Mouse (Mus musculus) MEL (cell line): Measurements from ENCODE around the gene Pnpt1.

Experiments used
- CTCF ChIP-seq, 3 experiments: IDR thresholded peaks in 2 of 3; conservative IDR thresholded peaks in 1 of 3; 2 replicates each; pipeline ENCODE4 v1.5.1; 2011 to 2012; ENCODE audit warnings: low read length in 3 of 3, low read depth in 2 of 3, mild to moderate bottlenecking in 2 of 3, improper control_type of control experiment in 1 of 3, inconsistent platforms in 1 of 3, mixed read lengths in 1 of 3, moderate library complexity in 1 of 3; ENCODE audit not compliant: control insufficient read depth in 1 of 3, insufficient read depth in 1 of 3, poor library complexity in 1 of 3, severe bottlenecking in 1 of 3
- GATA1 ChIP-seq: IDR thresholded peaks from 2 replicates; pipeline ENCODE4 v1.6.1; 2011; ENCODE audit warnings: low read depth, low read length, improper control_type of control experiment
- JUND ChIP-seq: IDR thresholded peaks from 2 replicates; pipeline ENCODE4 v1.6.1; 2011; ENCODE audit warnings: low read depth, mild to moderate bottlenecking, improper control_type of control experiment, low read length
- POLR2A ChIP-seq, 2 experiments: IDR thresholded peaks; 2 replicates each; pipeline ENCODE4 v1.6.1; 2011 to 2012; ENCODE audit warnings: low read length in 2 of 2, mild to moderate bottlenecking in 2 of 2, control low read depth in 1 of 2, improper control_type of control experiment in 1 of 2, low read depth in 1 of 2, moderate library complexity in 1 of 2; ENCODE audit not compliant: control insufficient read depth in 1 of 2, insufficient read depth in 1 of 2, poor library complexity in 1 of 2
- TCF12 ChIP-seq: IDR thresholded peaks from 2 replicates; pipeline ENCODE4 v1.6.1; 2014; ENCODE audit warnings: low read depth, mild to moderate bottlenecking, inconsistent platforms, low read length, improper control_type of control experiment, moderate library complexity
- ZKSCAN1 ChIP-seq: IDR thresholded peaks from 2 replicates; pipeline ENCODE4 v1.6.1; 2012; ENCODE audit warnings: low read depth, mild to moderate bottlenecking, inconsistent platforms, low read length, improper control_type of control experiment, moderate library complexity

GRCm38 (mm10) chr11:29188981-29189380, 58.4 kb downstream of the Pnpt1 start:
- TF ChIP-seq POLR2A (IDR thresholded peaks at IDR 0.05; ENCODE audit: control insufficient read depth in 1 of 2, insufficient read depth in 1 of 2, low read depth in 1 of 2, low read length in 2 of 2, poor library complexity in 1 of 2), result no peak
- no peak for TF ChIP-seq JUND
- no peak for TF ChIP-seq CTCF (IDR thresholded peaks at IDR 0.05 in 2 of 3, conservative IDR thresholded peaks at IDR 0.05 in 1 of 3; ENCODE audit: control insufficient read depth in 1 of 3, insufficient read depth in 1 of 3, low read depth in 2 of 3, low read length in 3 of 3, poor library complexity in 1 of 3, severe bottlenecking in 1 of 3)
- no peak for TF ChIP-seq ZKSCAN1
- TF ChIP-seq GATA1, result no peak
- TF ChIP-seq TCF12, result no peak
